Mouse (Mus musculus) lung, postnatal 10 days (tissue): ENCODE measurements around the gene Znrd1.
"Not testable (repeated sequence)": the region's sequence is repeated elsewhere in the genome, so short reads cannot be mapped to it uniquely, and the experiment has no call there.

Experiments
- DNase-seq: peaks from one replicate; pipeline ENCODE4 v3.0.0; 2021

Znrd1 gene

GRCm38 (mm10) chr17:36957999-36958743 is at the start of gene Znrd1, which contains the start of gene Znrd1as:
TSS of gene Znrd1 (minus strand) at chr17:36958559.
TSS of gene Znrd1as (plus strand) at chr17:36958592.
- DNase-seq: peak; percentile 97

DNA sequence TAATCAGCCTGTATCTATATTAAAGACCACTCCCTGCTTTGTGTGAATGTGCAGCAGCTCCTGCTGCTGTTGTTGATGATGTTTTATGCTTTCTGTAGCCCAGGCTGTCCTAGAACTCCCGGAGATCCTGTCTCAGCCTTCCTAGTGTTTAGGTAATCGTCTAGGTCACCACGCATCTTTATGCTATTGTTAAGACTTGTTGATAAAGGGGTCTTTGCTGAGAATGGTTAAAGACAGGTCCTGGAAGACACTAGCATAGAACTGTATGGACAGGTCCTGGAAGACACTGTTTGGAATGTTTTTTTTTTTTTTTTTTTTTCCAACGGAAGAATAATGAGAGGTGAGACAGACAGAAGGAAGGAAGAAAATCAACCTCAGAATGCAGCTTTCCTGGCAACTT is 45.0 kb upstream of the Znrd1 start:
- no peak for DNase-seq

DNA sequence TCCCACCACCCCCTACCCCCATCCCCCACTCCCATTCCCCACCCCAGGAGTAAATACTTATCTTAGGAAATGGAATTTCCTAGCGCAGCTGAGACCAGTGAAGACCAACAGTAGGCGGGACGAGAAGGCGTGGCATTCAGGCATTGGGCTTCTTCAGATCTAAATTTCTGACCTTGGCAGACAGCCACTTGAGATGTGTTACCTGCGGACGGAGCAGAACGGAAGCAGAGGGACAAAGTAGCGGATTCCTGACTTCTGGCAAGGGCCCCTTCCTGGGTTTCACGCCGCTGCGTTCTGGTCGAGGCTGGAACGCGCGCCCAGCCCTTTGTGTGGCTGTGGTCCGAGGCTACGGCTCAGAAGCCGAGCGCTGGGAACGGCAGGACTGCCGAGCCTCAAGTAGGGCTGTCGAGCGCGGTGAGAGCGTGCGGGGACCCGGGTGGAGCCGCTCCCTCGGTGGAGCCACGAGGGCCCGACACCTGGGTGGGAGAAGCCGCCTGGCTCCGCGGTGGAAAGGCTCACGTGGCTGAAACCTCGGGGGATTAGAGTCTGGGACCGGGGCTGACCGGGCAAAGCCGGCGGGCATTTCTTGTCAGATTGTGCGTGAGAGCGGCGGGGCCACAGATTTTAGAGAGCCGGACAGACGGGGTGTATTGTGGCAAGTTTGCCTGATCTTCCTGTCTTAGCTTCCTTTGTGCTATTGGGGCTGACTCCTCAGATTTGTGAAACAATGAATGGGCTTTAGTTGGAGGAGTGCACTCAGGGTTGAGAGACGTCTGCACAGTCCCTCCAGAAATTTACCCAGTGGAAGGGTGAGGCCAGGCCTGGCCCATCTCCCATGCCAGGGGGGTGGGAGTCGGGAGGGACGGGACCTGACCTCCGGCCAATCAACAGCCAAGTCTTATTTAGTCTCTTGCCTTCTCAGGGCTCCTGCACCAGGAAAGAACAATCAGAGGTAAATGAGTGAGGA is 44.3 kb upstream of the Znrd1 start:
- peak; percentile 88 for DNase-seq

DNA sequence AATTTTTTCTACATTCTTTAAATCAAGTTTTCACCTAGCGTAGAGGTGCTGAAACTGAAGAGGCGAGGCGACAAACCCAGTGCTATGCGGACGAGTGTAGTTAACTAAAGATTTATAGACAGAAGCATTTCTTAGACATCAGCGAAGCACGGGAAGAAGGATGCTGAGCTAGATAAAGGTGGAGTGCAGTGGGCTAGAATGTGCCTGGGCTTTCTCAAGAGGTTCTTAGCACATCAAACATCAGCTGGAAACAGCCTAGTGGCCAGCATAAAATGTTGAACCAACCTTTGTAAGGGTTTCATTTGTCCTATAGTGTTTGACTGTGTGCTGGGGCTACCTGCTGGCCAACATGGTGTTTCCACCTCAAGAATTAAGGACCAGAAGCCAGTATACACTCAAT is 42.5 kb upstream of the Znrd1 start, which contains the start of gene Zfp57:
Gene Zfp57 (plus strand): TSS at position 301 of the 400 bp plus-strand sequence.
- no peak for DNase-seq

DNA sequence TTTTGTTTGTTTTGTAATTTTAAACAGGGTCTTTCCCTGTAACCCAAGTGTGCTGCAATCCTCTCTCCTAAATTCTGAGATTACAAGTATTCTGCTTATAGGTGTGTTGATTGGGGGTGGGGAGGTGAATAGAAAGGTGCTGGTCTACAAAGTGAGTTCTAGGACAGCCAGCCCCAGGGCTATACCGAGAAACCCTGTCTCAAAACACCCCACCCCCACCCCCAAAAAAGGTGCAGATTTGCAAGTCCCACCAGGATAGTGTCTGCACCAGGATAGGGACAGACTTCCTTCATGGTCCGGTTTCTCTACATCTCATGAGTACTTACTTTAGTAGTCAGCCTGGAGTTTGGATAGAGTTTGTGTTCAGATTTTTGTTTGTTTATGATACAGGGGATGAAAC is 40.1 kb upstream of the Znrd1 start:
- no peak for DNase-seq

DNA sequence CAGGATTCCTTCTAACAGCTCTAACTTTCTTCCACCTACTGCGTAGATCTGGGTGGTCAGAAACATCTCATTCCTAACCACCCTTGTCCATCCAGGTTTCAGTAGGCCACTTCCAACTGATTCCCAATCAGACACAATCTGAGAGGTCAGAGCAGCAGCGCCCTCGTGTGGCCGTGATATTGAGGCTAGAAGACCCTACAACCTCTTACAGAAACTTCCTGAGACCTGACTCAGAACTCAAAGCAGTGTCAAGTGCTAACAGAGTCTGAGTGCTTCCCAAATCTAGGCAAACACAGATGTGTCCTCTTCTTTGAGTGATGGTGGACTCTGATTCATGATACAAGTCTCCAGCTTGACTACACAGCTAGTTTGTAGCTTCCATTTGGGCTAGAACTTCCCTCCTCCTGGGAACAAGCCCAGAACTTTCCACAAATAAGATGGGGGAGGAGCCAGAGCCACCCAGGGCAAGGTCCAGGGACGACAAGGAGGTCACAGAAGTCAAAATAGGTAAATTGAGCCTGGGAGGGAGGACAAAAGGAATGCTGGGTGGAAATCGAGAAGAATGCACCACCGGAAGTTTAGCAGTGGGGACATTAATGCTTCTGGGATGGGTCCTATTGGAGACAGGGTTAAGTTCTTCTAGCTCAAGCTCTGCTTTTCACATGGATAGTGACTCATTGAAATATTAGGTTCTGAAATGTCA is 38.8 kb upstream of the Znrd1 start:
- DNase-seq: peak; percentile 90

DNA sequence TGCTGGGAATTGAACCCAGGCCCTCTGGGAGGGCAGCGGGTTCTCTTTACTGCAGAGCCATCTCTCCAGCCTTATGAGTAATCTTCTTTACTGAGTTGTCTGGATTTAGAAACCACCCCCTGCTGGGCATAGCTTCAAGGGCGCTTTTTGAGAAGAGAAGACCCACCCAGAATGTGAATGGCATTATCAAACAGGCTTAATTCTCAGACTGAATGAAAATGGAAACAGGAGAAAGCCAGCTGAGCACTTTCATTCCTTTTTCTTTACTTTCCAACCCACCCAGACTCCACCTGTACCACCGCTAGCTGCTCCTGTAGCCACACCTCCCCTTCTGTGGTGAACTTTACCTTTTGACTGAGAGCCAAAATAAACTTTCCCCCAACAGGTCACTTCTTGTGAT is 37.1 kb upstream of the Znrd1 start:
- no peak for DNase-seq

DNA sequence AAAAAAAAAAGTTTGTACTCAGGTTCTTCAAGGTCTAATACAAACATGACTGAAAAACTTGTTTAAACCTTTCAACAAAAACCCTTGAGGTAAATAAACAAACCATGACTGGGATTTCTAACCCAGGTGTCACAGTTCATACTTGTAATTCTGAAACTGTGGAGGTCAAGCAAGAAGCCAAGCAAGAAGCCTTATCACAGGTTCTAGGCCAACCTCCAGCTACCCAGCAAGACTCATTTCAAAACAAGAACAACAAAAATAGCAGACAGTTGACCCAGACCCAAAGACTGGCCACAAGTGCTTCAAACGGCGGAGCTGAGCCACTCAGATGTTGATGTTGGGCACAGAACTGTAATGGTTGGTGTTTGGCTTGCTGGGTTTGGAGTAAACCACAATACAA is 36.2 kb upstream of the Znrd1 start:
- DNase-seq: no peak

DNA sequence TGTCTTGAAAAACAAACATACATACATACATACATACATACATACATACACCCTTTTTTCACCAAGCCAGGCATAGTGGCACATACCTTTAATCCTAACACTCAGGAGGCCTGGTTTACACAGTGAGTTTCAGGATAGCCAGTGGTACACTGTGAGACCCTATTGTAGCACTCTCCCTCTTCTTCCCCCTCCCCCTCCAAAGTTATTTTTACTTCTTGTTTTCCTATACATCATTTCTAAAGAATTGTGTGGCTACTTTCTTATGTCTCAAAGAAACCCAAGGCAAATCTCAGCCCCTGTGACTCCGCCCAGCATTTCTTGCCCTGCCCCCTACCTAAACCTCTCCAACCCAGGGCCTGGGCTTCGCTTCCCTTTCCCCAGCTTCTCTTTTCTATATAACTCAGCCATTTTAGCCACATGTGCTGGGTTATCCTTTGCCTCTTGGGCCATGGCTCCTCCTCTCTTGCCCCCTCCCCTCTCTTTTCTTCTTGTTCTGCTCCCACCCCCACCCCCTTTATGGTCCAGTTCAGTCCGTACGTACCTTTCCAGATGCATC is 35.5 kb upstream of the Znrd1 start:
- no peak for DNase-seq

GRCm38 (mm10) chr17:36992336-36993104 is 34.2 kb upstream of the Znrd1 start:
- no peak for DNase-seq

DNA sequence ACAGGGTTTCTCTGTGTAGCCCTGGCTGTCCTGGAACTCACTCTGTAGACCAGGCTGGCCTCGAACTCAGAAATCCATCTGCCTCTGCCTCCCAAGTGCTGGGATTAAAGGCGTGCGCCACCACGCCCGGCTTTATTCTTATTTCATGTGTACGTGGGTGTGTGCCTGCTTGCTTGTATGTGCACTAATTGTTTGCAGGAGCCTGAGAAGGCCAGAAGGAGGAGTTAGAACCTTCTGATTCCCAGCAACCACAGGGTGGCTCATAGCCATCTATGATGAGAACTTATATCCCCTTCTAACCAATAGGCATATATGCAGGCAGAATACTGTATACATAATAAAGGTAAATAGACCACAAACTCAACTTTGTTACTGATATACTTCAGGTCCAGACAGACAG is 32.3 kb upstream of the Znrd1 start:
- not testable (repeated sequence) for DNase-seq

DNA sequence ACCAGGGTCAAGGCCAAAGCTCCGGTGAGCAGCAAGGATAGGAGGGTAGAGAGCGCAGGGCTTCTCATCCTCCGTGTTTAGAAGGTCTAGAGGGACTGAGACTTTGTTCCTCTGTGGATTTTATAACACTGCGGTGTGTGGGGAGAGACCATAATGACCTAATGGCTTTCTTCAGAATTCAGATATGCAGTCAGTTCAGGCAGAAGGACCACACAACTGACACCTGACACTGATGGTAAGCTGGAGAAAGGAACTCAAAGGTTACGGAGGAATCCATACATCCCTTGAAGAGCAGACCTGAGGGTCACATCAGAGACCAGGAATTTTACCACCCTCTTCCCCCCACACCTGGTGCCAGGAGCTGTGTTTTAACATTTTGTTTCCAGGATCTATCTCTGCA is 31.1 kb upstream of the Znrd1 start, which contains the start of gene H2-M5:
Gene H2-M5 (minus strand): TSS at position 101 of the 400 bp plus-strand sequence.
- DNase-seq: no peak

DNA sequence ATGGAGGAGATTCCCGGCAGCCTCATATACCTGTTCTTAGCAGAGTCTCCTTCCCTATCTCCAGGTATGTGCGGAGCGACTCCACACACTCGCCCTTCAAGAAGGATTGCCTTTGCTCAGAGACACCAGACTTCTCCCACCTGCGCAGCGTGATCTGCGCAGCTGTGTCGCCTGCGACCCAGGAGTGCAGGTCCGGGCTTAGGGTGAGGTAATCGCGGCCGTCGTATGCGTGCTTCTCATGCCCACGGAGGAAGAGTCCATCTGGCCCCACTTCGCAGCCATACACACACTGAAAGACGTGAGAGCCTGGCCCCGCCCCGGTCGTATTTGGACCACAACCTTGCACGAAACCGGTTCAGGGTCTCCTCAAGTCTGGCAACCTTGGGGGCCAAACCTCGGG is 30.1 kb upstream of the Znrd1 start:
- no peak for DNase-seq

DNA sequence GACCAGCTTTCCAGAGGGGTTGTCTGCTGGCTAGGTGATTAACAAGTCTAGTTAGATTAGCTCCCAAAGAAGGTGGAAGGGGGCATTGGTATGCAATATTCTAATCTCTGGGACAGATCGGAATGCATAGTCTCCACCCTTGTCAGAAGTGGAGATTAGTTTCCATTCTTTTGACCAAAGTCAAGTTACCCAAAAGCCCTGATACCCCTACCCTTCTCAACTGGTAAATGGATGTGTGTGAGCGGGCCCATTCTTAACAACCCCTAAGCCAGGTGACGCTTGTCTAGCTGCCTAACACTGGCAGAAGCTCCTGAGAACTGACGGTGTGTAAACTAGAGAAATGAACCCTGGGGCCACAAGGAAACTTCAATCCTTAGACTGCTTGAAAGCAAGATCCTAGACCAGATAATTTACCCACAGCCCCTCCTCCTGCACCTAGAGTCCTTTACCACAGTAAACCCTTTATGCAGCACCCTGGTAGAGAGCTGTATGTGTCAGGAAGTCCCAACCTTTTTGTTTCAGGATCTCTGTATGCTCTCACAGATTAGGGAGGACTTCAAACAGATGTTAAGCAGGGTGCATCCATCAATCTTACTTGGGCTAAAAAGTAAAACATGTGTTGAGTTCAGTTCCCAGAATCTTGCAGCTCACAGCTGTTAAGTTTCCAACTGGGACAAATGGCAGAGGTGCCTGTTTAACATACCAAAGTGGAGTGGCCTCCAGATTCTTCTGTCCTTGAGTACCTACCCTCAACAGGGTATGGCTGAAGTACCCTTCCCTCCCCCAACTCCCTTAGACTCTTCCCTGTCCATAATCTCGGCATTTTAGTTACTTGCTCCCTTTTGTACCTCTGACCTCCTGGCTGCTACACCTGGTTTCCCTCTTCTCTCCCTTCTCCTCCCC is 24.1 kb upstream of the Znrd1 start:
- peak; percentile 27 for DNase-seq

GRCm38 (mm10) chr17:36981845-36982244 is 23.5 kb upstream of the Znrd1 start:
- DNase-seq: no peak

DNA sequence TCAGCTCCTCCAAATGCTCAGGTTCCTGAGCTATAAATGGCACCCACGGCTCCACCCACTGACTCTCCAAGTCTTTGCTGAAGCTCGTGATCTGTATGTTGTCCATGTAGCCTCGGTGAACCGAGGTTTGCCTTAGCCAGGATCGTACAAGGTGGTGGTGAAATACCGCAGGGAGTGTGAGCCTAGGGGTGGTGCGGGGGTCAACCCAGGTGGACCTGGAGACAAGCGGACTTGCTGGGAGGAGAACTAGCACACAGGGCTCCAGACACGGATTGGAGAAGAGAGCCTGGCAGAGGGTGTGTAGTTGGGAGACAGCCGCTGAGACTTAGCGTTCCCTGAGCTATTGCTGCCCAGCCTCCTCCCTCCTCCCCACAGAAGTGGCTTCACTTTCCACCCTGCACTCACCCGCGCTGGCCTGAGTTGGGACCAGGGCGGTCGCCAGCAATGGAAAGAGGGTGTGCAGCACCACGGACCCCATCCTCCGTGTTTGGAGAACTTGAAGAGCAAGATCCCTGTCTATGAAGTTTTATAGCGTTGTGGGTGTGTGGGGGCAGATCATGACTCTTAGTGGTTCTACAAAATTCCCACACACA is 23.0 kb upstream of the Znrd1 start, which contains the start of gene 2410137M14Rik:
Gene 2410137M14Rik (minus strand): TSS at position 17 of the 593 bp plus-strand sequence.
- DNase-seq: peak; percentile 13

- no peak for DNase-seq
Measured at GRCm38 (mm10) chr17:36973271-36973787, 15.0 kb upstream of the Znrd1 start.

- peak; percentile 32 for DNase-seq
Measured at GRCm38 (mm10) chr17:36972791-36973190, 14.4 kb upstream of the Znrd1 start.

GRCm38 (mm10) chr17:36971172-36971850 is 13.0 kb upstream of the Znrd1 start:
- no peak for DNase-seq
